Mouse (Mus musculus) ES-E14 (cell line): ENCODE measurements at regions not wholly inside any gene's neighbourhood (a gene's known extent, or its start where the extent isn't known, plus 50 kb on each side); places are given as distances from the start of the nearest gene placed in this dataset.

Experiments
- CHD2 ChIP-seq: IDR thresholded peaks from 2 replicates; pipeline ENCODE4 v1.6.1; 2014; ENCODE audit warnings: mild to moderate bottlenecking, low read depth, low read length, inconsistent platforms
- ZC3H11A ChIP-seq: IDR thresholded peaks from 2 replicates; pipeline ENCODE4 v1.6.1; 2012; ENCODE audit warnings: low read depth, mild to moderate bottlenecking, inconsistent platforms, low read length, borderline replicate concordance

- TF ChIP-seq ZC3H11A (no peak), CHD2 (no peak)
Measured at GRCm38 (mm10) chr3:34571630-34572029, 78.6 kb upstream of the Sox2 start.
